Mouse (Mus musculus): Measurements from ENCODE around the gene Slc15a5. TPM values are rescaled to one million over a fixed set of nuclear protein-coding genes. Genes with fewer than 3 reads are reported as not detected.
A peak's percentile ranks its signal among the peaks of the same experiment; 100 is the strongest.

Slc15a5 gene
- polyA plus RNA-seq, 1 experiment, result 0.34 TPM

DNA sequence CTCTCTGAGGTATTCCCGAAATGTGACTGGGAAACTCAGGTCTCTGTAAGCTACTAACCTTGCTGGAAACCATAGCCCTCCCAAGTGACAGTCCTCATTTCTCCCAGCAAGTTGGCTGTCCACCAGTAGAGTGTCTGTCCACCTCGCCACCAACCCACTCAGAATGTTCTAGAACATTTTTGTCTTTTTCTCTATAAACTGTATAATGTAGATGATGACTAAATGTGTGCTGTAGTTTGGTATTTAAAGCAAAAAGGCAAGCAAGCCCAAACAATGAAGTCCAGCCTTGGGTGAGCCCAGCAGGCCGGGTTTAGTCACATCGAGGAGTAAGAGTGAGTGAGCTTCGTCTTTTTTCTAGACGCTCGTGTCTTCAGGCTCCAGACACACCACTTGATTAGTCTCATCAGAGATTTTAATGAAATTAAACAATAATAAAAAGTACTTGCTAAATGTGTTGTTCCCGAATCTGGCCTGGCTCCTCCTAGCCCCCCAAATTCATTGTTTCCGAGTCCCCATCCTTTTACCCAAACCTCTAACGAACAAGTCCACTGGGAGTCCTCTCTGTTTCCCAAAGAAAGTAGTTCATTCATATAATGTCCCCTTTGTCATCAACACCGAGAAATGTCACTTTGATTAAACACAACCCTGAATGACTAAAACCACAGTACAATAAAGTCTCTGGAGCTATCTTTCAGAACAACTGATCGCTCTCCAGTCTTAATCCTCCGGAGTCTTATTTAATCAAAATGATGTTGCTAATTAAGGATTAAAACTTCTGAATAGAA, 8.8 kb downstream of the Slc15a5 start:
- 91% methylated on average over 13 of the region's 13 CpGs for WGBS
- DNase-seq, result no peak
- no peak overlapping the region for H3K4me3 ChIP-seq (ENCODE audit: control insufficient read depth, insufficient read depth, low read length)

DNA sequence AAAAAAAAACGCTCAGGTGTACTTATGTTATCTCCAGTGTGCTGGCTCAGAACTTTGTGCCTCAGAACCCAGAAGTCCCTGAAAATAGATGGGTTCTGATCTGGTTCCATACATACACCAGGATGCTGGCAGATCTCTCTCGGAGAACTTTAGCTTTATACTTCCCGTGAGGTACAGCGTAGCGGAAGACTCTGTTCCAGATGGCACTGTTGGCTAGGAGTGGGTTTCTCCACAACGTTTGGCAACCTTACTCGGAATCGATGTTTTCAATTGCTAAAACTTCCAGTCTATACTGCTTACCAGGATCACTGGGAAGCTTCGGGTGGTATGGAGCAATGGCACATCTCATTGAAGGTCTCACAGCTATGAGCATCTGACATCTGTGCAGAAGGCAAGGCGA, 9.8 kb downstream of the Slc15a5 start:
- DNase-seq, result no peak
- Histone ChIP-seq H3K4me1 (replicated peaks; ENCODE audit: control insufficient read depth, insufficient read depth, low read length) (no peaks in the 10 kb centered on the region), H3K27ac (ENCODE audit: control insufficient read depth, insufficient read depth, low read length) (no peak overlapping the region), H3K4me3 (ENCODE audit: control insufficient read depth, insufficient read depth, low read length) (no peak overlapping the region), H3K27me3 (ENCODE audit: control insufficient read depth, insufficient read depth, low read length) (no peaks in the 10 kb centered on the region), H3K36me3 (ENCODE audit: control insufficient read depth, insufficient read depth, low read length) (no peaks in the 10 kb centered on the region)
- TF ChIP-seq CTCF (IDR thresholded peaks at IDR 0.05; ENCODE audit: borderline replicate concordance, control insufficient read depth, extremely low read depth, insufficient read depth, low read length, poor library complexity) (no peak), POLR2A (IDR thresholded peaks at IDR 0.05; ENCODE audit: control insufficient read depth, extremely low read depth, insufficient read depth, low read length, poor library complexity) (no peak)
- 96% methylated on average over 10 of the region's 10 CpGs for WGBS

More for the DNA sequence above, 8.8 kb downstream of the Slc15a5 start:
- Histone ChIP-seq H3K27me3 (ENCODE audit: control insufficient read depth, insufficient read depth, low read length) (no peaks in the 10 kb centered on the region), H3K36me3 (ENCODE audit: control insufficient read depth, insufficient read depth, low read length) (no peaks in the 10 kb centered on the region), H3K4me1 (replicated peaks; ENCODE audit: control insufficient read depth, insufficient read depth, low read length) (no peaks in the 10 kb centered on the region), H3K27ac (ENCODE audit: control insufficient read depth, insufficient read depth, low read length) (no peak overlapping the region)
- TF ChIP-seq CTCF (IDR thresholded peaks at IDR 0.05; ENCODE audit: borderline replicate concordance, control insufficient read depth, extremely low read depth, insufficient read depth, low read length, poor library complexity) (no peak), POLR2A (IDR thresholded peaks at IDR 0.05; ENCODE audit: control insufficient read depth, extremely low read depth, insufficient read depth, low read length, poor library complexity) (no peak)

DNA sequence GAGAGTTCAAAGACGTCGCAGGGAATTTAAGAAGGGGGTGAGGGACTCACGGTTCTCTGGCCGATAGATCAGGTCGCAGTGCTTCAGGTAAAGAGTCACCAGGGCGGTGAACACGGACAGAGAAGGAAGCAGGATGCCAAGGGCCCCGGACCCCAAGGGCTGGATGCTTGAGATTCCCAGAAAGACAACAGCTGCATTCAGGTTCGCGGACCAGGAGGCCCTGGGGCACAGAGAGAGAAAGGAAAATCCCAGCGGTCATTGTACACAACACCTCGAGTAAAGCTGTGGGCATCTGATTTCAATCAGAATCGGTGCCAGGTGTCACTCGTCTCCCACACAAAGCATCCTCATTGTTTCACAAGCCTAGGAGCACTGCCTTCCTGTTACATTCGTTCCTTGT, 24.1 kb downstream of the Slc15a5 start:
- no peak for TF ChIP-seq POLR2A (IDR thresholded peaks at IDR 0.05; ENCODE audit: control insufficient read depth, extremely low read depth, insufficient read depth, low read length, poor library complexity)
- no peak for TF ChIP-seq CTCF (IDR thresholded peaks at IDR 0.05; ENCODE audit: borderline replicate concordance, control insufficient read depth, extremely low read depth, insufficient read depth, low read length, poor library complexity)
- DNase-seq, result no peak
- no peaks in the 10 kb centered on the region for H3K36me3 ChIP-seq (ENCODE audit: control insufficient read depth, insufficient read depth, low read length)
- H3K4me1 ChIP-seq (replicated peaks; ENCODE audit: control insufficient read depth, insufficient read depth, low read length), result no peaks in the 10 kb centered on the region
- WGBS, result 62% methylated on average over 15 of the region's 15 CpGs
- no peak overlapping the region for H3K4me3 ChIP-seq (ENCODE audit: control insufficient read depth, insufficient read depth, low read length)
- no peaks in the 10 kb centered on the region for H3K27me3 ChIP-seq (ENCODE audit: control insufficient read depth, insufficient read depth, low read length)
- no peak overlapping the region for H3K27ac ChIP-seq (ENCODE audit: control insufficient read depth, insufficient read depth, low read length)

DNA sequence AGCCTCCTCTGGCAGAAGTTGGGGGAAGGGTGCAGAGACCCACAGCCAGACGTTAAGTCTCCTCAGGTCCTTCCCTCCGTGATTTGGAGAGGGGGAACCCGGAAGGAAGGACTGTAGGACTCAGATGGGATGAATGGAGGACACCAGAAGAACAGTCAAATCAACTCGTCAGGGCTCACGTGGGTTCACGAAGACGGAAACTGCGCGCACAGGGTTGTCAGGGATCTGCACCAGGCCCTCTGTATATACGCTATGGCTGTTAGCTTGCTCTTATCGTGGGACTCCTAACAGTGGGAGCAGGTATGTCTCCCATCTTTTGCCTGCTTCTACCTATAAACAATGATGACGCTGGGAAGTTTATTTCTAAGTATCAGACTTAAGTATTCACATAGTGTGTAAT, 24.8 kb downstream of the Slc15a5 start:
- 89% methylated on average over 12 of the region's 12 CpGs for WGBS
- H3K27me3 ChIP-seq (ENCODE audit: control insufficient read depth, insufficient read depth, low read length), result no peaks in the 10 kb centered on the region
- no peak overlapping the region for H3K4me3 ChIP-seq (ENCODE audit: control insufficient read depth, insufficient read depth, low read length)
- TF ChIP-seq CTCF (IDR thresholded peaks at IDR 0.05; ENCODE audit: borderline replicate concordance, control insufficient read depth, extremely low read depth, insufficient read depth, low read length, poor library complexity), result no peak
- TF ChIP-seq POLR2A (IDR thresholded peaks at IDR 0.05; ENCODE audit: control insufficient read depth, extremely low read depth, insufficient read depth, low read length, poor library complexity), result no peak
- H3K36me3 ChIP-seq (ENCODE audit: control insufficient read depth, insufficient read depth, low read length), result no peaks in the 10 kb centered on the region
- H3K27ac ChIP-seq (ENCODE audit: control insufficient read depth, insufficient read depth, low read length), result no peak overlapping the region
- DNase-seq, result no peak
- no peaks in the 10 kb centered on the region for H3K4me1 ChIP-seq (replicated peaks; ENCODE audit: control insufficient read depth, insufficient read depth, low read length)

DNA sequence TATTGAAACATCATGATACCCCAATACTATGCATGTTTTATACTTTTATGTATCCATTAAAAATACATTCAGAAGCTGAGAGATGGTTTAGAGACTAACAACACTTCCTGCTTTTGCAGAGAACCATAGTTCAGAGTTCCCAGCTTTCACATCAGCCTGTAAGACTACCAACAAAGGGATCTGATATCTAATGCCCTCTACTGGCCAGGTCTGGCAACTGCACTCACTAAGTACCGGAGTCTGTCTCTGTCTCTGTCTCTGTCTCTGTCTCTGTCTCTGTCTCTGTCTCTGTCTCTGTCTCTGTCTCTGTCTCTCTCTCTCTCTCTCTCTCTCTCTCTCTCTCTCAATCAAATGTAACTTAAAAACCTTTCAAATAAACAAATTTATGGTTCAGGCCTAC, 25.6 kb downstream of the Slc15a5 start:
- TF ChIP-seq CTCF (IDR thresholded peaks at IDR 0.05; ENCODE audit: borderline replicate concordance, control insufficient read depth, extremely low read depth, insufficient read depth, low read length, poor library complexity) (no peak), POLR2A (IDR thresholded peaks at IDR 0.05; ENCODE audit: control insufficient read depth, extremely low read depth, insufficient read depth, low read length, poor library complexity) (no peak)
- H3K27me3 ChIP-seq (ENCODE audit: control insufficient read depth, insufficient read depth, low read length), result no peaks in the 10 kb centered on the region
- H3K36me3 ChIP-seq (ENCODE audit: control insufficient read depth, insufficient read depth, low read length), result no peaks in the 10 kb centered on the region
- WGBS, result 81% methylated on average over 1 of the region's 1 CpGs
- H3K27ac ChIP-seq (ENCODE audit: control insufficient read depth, insufficient read depth, low read length), result no peak overlapping the region
- no peaks in the 10 kb centered on the region for H3K4me1 ChIP-seq (replicated peaks; ENCODE audit: control insufficient read depth, insufficient read depth, low read length)
- DNase-seq, result peak; percentile 3
- no peak overlapping the region for H3K4me3 ChIP-seq (ENCODE audit: control insufficient read depth, insufficient read depth, low read length)

DNA sequence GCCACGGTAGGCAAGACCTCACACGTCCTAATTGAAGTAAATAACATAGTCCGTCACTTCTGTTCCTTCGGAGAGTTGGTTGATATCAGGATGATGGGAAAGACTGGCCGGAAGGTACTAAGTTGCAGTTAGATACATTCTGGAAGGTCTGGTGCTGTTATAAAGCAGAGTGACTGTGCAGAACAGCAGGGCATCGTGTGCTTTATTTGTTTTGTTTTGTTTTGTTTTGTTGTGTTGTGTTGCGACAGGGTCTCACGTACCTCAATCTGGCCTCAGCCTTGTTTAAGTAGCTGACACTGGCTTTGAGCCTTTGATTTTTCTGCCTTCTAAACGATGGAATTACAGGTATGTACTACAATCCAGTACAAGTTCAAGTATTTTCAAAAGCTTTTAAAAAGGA, 26.0 kb downstream of the Slc15a5 start:
- no peaks in the 10 kb centered on the region for H3K27me3 ChIP-seq (ENCODE audit: control insufficient read depth, insufficient read depth, low read length)
- no peak for DNase-seq
- no peak for TF ChIP-seq POLR2A (IDR thresholded peaks at IDR 0.05; ENCODE audit: control insufficient read depth, extremely low read depth, insufficient read depth, low read length, poor library complexity)
- TF ChIP-seq CTCF (IDR thresholded peaks at IDR 0.05; ENCODE audit: borderline replicate concordance, control insufficient read depth, extremely low read depth, insufficient read depth, low read length, poor library complexity), result no peak
- 87% methylated on average over 9 of the region's 9 CpGs for WGBS
- H3K4me1 ChIP-seq (replicated peaks; ENCODE audit: control insufficient read depth, insufficient read depth, low read length), result no peaks in the 10 kb centered on the region
- H3K27ac ChIP-seq (ENCODE audit: control insufficient read depth, insufficient read depth, low read length), result no peak overlapping the region
- H3K4me3 ChIP-seq (ENCODE audit: control insufficient read depth, insufficient read depth, low read length), result no peak overlapping the region
- H3K36me3 ChIP-seq (ENCODE audit: control insufficient read depth, insufficient read depth, low read length), result no peaks in the 10 kb centered on the region
